Mouse (Mus musculus): Measurements from ENCODE around the gene Crtam. TPM values are rescaled to one million over a fixed set of nuclear protein-coding genes. Genes with fewer than 3 reads are reported as not detected.

Crtam gene
- total and polyA plus RNA-seq, 3 experiments, result not detected

- no peaks in the 10 kb centered on the region for H3K36me3 ChIP-seq (replicated peaks in 1 of 2; ENCODE audit: control insufficient read depth in 1 of 2, insufficient read depth in 1 of 2, low read length in 1 of 2)
- no peak overlapping the region for H3K4me3 ChIP-seq (replicated peaks in 1 of 3; ENCODE audit: low read depth in 2 of 3, low read length in 2 of 3, poor library complexity in 1 of 3)
- TF ChIP-seq MAFK (IDR thresholded peaks at IDR 0.05; ENCODE audit: insufficient replicate concordance, low read length) (no peak), MAZ (IDR thresholded peaks at IDR 0.05; ENCODE audit: low read depth, low read length) (no peak), TBP (conservative IDR thresholded peaks at IDR 0.05; ENCODE audit: low read depth, low read length) (no peak), MEF2A (IDR thresholded peaks at IDR 0.05; ENCODE audit: borderline replicate concordance, low read depth, low read length) (no peak), CHD1 (IDR thresholded peaks at IDR 0.05; ENCODE audit: low read depth, low read length) (no peak), POLR2A (IDR thresholded peaks at IDR 0.05; ENCODE audit: low read depth, low read length) (no peak), CHD2 (IDR thresholded peaks at IDR 0.05; ENCODE audit: low read length) (no peak), POLR2AphosphoS2 (IDR thresholded peaks at IDR 0.05; ENCODE audit: low read depth, low read length) (no peak), JUND (conservative IDR thresholded peaks at IDR 0.05; ENCODE audit: low read depth, low read length) (no peak), CTCF (conservative IDR thresholded peaks at IDR 0.05 in 1 of 2, IDR thresholded peaks at IDR 0.05 in 1 of 2; ENCODE audit: low read depth in 2 of 2, low read length in 2 of 2) (no peak), RCOR1 (conservative IDR thresholded peaks at IDR 0.05; ENCODE audit: low read depth, low read length) (no peak), JUN (IDR thresholded peaks at IDR 0.05; ENCODE audit: insufficient read depth, low read depth, low read length) (no peak), E2F4 (IDR thresholded peaks at IDR 0.05; ENCODE audit: insufficient replicate concordance, low read depth, low read length) (no peak), ELF1 (IDR thresholded peaks at IDR 0.05; ENCODE audit: low read depth, low read length) (no peak), ZMIZ1 (IDR thresholded peaks at IDR 0.05; ENCODE audit: low read depth, low read length) (no peak), EP300 (IDR thresholded peaks at IDR 0.05; ENCODE audit: low read length) (no peak)
- no peak overlapping the region for H3K9ac ChIP-seq (ENCODE audit: insufficient read depth, low read depth)
- H3K27me3 ChIP-seq (replicated peaks), result no peaks in the 10 kb centered on the region
- in situ Hi-C loops (cut with MboI; ENCODE audit: low pct_ligation_motif_present, low pct_unique_long_range_greater_than_20kb, low sequenced_read_pairs) (loop anchor here (25.0 kb wide), 3 partner anchors 172 to 953 kb away; partner anchors contain the start of gene Hspa8), dilution Hi-C loops (cut with MboI; ENCODE audit: extremely low pct_ligation_motif_present, extremely low pct_unique_long_range_greater_than_20kb, low sequenced_read_pairs) (no loop called here)
- no peak overlapping the region for H3K4me2 ChIP-seq (ENCODE audit: insufficient read depth, low read depth, poor library complexity, severe bottlenecking)
- no peaks in the 10 kb centered on the region for H3K4me1 ChIP-seq (ENCODE audit: control insufficient read depth in 1 of 2, insufficient read depth in 2 of 2)
- no peaks in the 10 kb centered on the region for H3K79me2 ChIP-seq (replicated peaks; ENCODE audit: control insufficient read depth, extremely low read depth, insufficient read depth, poor library complexity, severe bottlenecking)
- H3K27ac ChIP-seq (ENCODE audit: insufficient read depth, low read depth), result no peak overlapping the region
- no peak for DNase-seq (ENCODE audit: extremely low read depth)
- H3K9me3 ChIP-seq (replicated peaks; ENCODE audit: low read length), result no peaks in the 10 kb centered on the region
Measured at GRCm38 (mm10) chr9:40984313-40984712, 20.1 kb downstream of the Crtam start.

DNA sequence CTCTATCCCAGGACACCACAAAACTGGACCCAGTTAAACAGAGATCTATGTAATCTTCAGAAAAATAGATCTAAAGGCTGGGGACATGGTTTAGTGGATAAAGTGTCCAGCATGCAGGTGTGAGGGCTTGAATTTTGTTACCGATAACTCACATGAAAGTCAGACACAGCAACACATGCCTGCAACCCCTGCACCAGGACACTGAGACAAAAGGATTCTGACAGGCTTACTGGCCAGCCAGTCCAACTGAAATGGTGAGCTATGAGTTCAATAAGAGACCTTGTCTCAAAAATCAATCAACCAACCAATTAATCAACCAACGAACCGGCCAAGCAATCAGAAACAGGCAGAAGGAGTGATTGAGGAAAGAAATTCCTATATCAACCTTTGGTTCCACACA is 20.7 kb downstream of the Crtam start:
- no peaks in the 10 kb centered on the region for H3K9me3 ChIP-seq (replicated peaks; ENCODE audit: low read length)
- in situ Hi-C loops (cut with MboI; ENCODE audit: low pct_ligation_motif_present, low pct_unique_long_range_greater_than_20kb, low sequenced_read_pairs), result loop anchor here (25.0 kb wide), 3 partner anchors 171 to 954 kb away; partner anchors contain the start of gene Hspa8
- H3K27me3 ChIP-seq (replicated peaks), result no peaks in the 10 kb centered on the region
- no peaks in the 10 kb centered on the region for H3K4me1 ChIP-seq (ENCODE audit: control insufficient read depth in 1 of 2, insufficient read depth in 2 of 2)
- no peaks in the 10 kb centered on the region for H3K36me3 ChIP-seq (replicated peaks in 1 of 2; ENCODE audit: control insufficient read depth in 1 of 2, insufficient read depth in 1 of 2, low read length in 1 of 2)
- DNase-seq (ENCODE audit: extremely low read depth), result no peak
- no peak overlapping the region for H3K9ac ChIP-seq (ENCODE audit: insufficient read depth, low read depth)
- H3K4me3 ChIP-seq (replicated peaks in 1 of 3; ENCODE audit: low read depth in 2 of 3, low read length in 2 of 3, poor library complexity in 1 of 3), result no peak overlapping the region
- TF ChIP-seq JUN (IDR thresholded peaks at IDR 0.05; ENCODE audit: insufficient read depth, low read depth, low read length), result no peak
- no peak for TF ChIP-seq BHLHE40 (IDR thresholded peaks at IDR 0.05; ENCODE audit: low read depth, low read length)
- no peak for TF ChIP-seq MEF2A (IDR thresholded peaks at IDR 0.05; ENCODE audit: borderline replicate concordance, low read depth, low read length)
- TF ChIP-seq ZKSCAN1 (IDR thresholded peaks at IDR 0.05; ENCODE audit: borderline replicate concordance, low read depth, low read length), result no peak
- TF ChIP-seq JUND (conservative IDR thresholded peaks at IDR 0.05; ENCODE audit: low read depth, low read length), result no peak
- no peak for TF ChIP-seq GABPA (IDR thresholded peaks at IDR 0.05; ENCODE audit: insufficient replicate concordance, low read depth, low read length)
- no peak for TF ChIP-seq ETS1 (conservative IDR thresholded peaks at IDR 0.05; ENCODE audit: low read depth, low read length)
- TF ChIP-seq RAD21 (IDR thresholded peaks at IDR 0.05; ENCODE audit: low read depth, low read length), result no peak
- no peak for TF ChIP-seq ZNF384 (IDR thresholded peaks at IDR 0.05; ENCODE audit: low read depth, low read length)
- TF ChIP-seq SIN3A (IDR thresholded peaks at IDR 0.05; ENCODE audit: low read length), result no peak
- TF ChIP-seq TCF12 (IDR thresholded peaks at IDR 0.05; ENCODE audit: low read depth, low read length), result no peak
- TF ChIP-seq PAX5 (IDR thresholded peaks at IDR 0.05; ENCODE audit: low read length), result no peak
- TF ChIP-seq E2F4 (IDR thresholded peaks at IDR 0.05; ENCODE audit: insufficient replicate concordance, low read depth, low read length), result no peak
- TF ChIP-seq POLR2A (IDR thresholded peaks at IDR 0.05; ENCODE audit: low read depth, low read length), result no peak
- TF ChIP-seq MAFK (IDR thresholded peaks at IDR 0.05; ENCODE audit: insufficient replicate concordance, low read length), result no peak
- no peak for TF ChIP-seq NRF1 (IDR thresholded peaks at IDR 0.05; ENCODE audit: low read depth, low read length)
- no peak for TF ChIP-seq CTCF (conservative IDR thresholded peaks at IDR 0.05 in 1 of 2, IDR thresholded peaks at IDR 0.05 in 1 of 2; ENCODE audit: low read depth in 2 of 2, low read length in 2 of 2)
- no peaks in the 10 kb centered on the region for H3K79me2 ChIP-seq (replicated peaks; ENCODE audit: control insufficient read depth, extremely low read depth, insufficient read depth, poor library complexity, severe bottlenecking)
- dilution Hi-C loops (cut with MboI; ENCODE audit: extremely low pct_ligation_motif_present, extremely low pct_unique_long_range_greater_than_20kb, low sequenced_read_pairs), result no loop called here
- H3K4me2 ChIP-seq (ENCODE audit: insufficient read depth, low read depth, poor library complexity, severe bottlenecking), result no peak overlapping the region
- H3K27ac ChIP-seq (ENCODE audit: insufficient read depth, low read depth), result no peak overlapping the region

Measured in CH12.LX (cell line).